Mouse (Mus musculus): ENCODE measurements around the gene Zfp992. TPM values are rescaled to one million over a fixed set of nuclear protein-coding genes. Genes with fewer than 3 reads are reported as not detected.
"Not testable (repeated sequence)": the region's sequence is repeated elsewhere in the genome, so short reads cannot be mapped to it uniquely, and the experiment has no call there.

The Zfp992 gene
- polyA plus RNA-seq, 1 experiment from 2014 or later = 4.0 TPM

DNA sequence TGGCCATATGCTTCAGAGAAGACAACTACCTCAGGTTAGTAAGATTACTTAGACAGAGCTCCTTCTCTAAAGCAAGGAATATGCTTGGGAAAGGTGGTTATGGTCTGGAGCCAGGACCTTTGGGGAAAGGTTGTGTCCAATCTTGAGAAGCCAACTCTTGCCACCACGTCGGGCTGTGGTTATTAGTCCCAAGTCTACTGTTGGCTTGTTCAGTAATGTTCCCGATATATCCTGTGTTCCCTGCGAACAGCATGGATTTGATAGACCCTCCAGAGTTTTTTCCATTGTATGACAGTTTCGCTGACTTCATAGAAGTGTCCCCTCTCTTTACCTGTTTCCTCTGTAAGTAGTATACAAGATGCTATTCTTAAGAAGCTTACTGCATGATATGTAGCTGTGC lies 888 bp downstream of the Zfp992 start:
- not testable (repeated sequence) for H3K27ac ChIP-seq (ENCODE audit: low read depth, low read length); H3K4me3 ChIP-seq (ENCODE audit: low read depth, low read length); H3K27me3 ChIP-seq (ENCODE audit: control insufficient read depth, insufficient read depth, low read length); H3K4me2 ChIP-seq (ENCODE audit: low read depth, low read length, severe bottlenecking); H3K9ac ChIP-seq (ENCODE audit: low read length); ATAC-seq (replicated peaks; ENCODE audit: low FRiP score); H3K4me1 ChIP-seq (replicated peaks; ENCODE audit: control insufficient read depth, insufficient read depth, low read length); H3K36me3 ChIP-seq (ENCODE audit: control insufficient read depth, insufficient read depth, low read length)
- WGBS = 88% methylated on average over 5 of the region's 5 CpGs
- peaks cover 24% of the 10 kb centered on the region for H3K9me3 ChIP-seq (ENCODE audit: control insufficient read depth, low read length)
- peak; percentile 36 for DNase-seq (ENCODE audit: low spot score)

GRCm38 (mm10) chr4:146452576-146452975 lies 3.8 kb downstream of the Zfp992 start:
- not testable (repeated sequence) for H3K4me2 ChIP-seq (ENCODE audit: low read depth, low read length, severe bottlenecking); H3K27me3 ChIP-seq (ENCODE audit: control insufficient read depth, insufficient read depth, low read length); H3K27ac ChIP-seq (ENCODE audit: low read depth, low read length); H3K36me3 ChIP-seq (ENCODE audit: control insufficient read depth, insufficient read depth, low read length); H3K4me1 ChIP-seq (replicated peaks; ENCODE audit: control insufficient read depth, insufficient read depth, low read length); H3K4me3 ChIP-seq (ENCODE audit: low read depth, low read length); ATAC-seq (replicated peaks; ENCODE audit: low FRiP score); H3K9ac ChIP-seq (ENCODE audit: low read length)
- WGBS = 91% methylated on average over 2 of the region's 2 CpGs
- peak; percentile 53 for DNase-seq (ENCODE audit: low spot score)
- peaks cover 39% of the 10 kb centered on the region for H3K9me3 ChIP-seq (ENCODE audit: control insufficient read depth, low read length)

DNA sequence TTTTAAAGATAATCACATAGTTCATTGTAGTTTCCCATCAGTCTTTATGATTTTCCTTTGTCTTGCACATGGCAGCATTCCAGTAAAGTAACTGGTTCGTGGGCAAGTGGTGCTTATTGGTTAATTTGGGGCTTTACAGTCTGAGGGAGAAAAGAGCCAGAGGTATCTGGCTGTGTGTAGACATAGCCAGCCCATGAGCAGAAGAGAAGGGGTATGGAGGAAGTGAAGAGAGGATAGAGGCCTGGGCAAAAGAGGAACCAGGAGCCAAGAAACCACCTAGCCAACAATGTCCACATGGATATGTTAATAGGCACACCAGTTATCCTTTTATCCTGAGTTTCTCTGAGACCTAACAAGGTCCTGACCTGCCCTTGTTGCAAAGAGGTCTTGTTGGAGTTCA lies 5.3 kb downstream of the Zfp992 start:
- H3K36me3 ChIP-seq (ENCODE audit: control insufficient read depth, insufficient read depth, low read length); H3K4me3 ChIP-seq (ENCODE audit: low read depth, low read length); H3K27ac ChIP-seq (ENCODE audit: low read depth, low read length); H3K27me3 ChIP-seq (ENCODE audit: control insufficient read depth, insufficient read depth, low read length); ATAC-seq (replicated peaks; ENCODE audit: low FRiP score); H3K9ac ChIP-seq (ENCODE audit: low read length); H3K4me1 ChIP-seq (replicated peaks; ENCODE audit: control insufficient read depth, insufficient read depth, low read length); H3K4me2 ChIP-seq (ENCODE audit: low read depth, low read length, severe bottlenecking): not testable (repeated sequence)
- H3K9me3 ChIP-seq (ENCODE audit: control insufficient read depth, low read length) = peaks cover 45% of the 10 kb centered on the region
- DNase-seq (ENCODE audit: low spot score) = peak; percentile 40
- WGBS = 55% methylated on average over 1 of the region's 1 CpGs

DNA sequence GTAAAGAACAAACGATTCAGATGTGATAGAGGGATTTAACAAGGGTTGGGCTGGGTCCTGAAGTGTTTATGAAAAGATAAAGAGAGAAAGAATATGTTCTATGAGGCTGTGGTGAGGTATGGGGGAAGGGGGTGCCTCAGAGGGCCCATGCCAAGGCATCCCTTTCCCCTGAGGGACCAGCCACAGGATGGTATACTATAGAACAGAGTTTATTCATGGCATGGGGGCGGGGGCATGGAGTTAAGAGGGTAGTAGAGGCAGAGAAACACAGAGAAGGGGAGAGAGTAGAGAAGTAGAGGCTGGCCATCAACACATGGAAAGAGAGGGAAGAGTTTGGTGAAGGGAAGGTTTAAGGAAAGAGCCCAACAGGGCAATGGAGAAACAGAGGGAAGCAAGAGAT lies 6.1 kb downstream of the Zfp992 start:
- Histone ChIP-seq H3K9me3 (ENCODE audit: control insufficient read depth, low read length) (peaks cover 48% of the 10 kb centered on the region), H3K36me3 (ENCODE audit: control insufficient read depth, insufficient read depth, low read length) (no peaks in the 10 kb centered on the region), H3K4me2 (ENCODE audit: low read depth, low read length, severe bottlenecking) (no peak overlapping the region), H3K27ac (ENCODE audit: low read depth, low read length) (no peak overlapping the region), H3K27me3 (ENCODE audit: control insufficient read depth, insufficient read depth, low read length) (no peaks in the 10 kb centered on the region), H3K4me3 (ENCODE audit: low read depth, low read length) (no peak overlapping the region), H3K4me1 (replicated peaks; ENCODE audit: control insufficient read depth, insufficient read depth, low read length) (no peaks in the 10 kb centered on the region), H3K9ac (ENCODE audit: low read length) (no peak overlapping the region)
- DNase-seq (ENCODE audit: low spot score) (peak; percentile 47), ATAC-seq (replicated peaks; ENCODE audit: low FRiP score) (peak; percentile 24)
- WGBS = 54% methylated on average over 2 of the region's 2 CpGs

GRCm38 (mm10) chr4:146455321-146455721 lies 6.5 kb downstream of the Zfp992 start:
- Histone ChIP-seq H3K4me3 (ENCODE audit: low read depth, low read length) (no peak overlapping the region), H3K27ac (ENCODE audit: low read depth, low read length) (no peak overlapping the region), H3K9ac (ENCODE audit: low read length) (no peak overlapping the region), H3K36me3 (ENCODE audit: control insufficient read depth, insufficient read depth, low read length) (no peaks in the 10 kb centered on the region), H3K27me3 (ENCODE audit: control insufficient read depth, insufficient read depth, low read length) (no peaks in the 10 kb centered on the region), H3K9me3 (ENCODE audit: control insufficient read depth, low read length) (peaks cover 49% of the 10 kb centered on the region), H3K4me2 (ENCODE audit: low read depth, low read length, severe bottlenecking) (no peak overlapping the region), H3K4me1 (replicated peaks; ENCODE audit: control insufficient read depth, insufficient read depth, low read length) (no peaks in the 10 kb centered on the region)
- ATAC-seq (replicated peaks; ENCODE audit: low FRiP score) = peak; percentile 36
- 94% methylated on average over 7 of the region's 7 CpGs for WGBS
- DNase-seq (ENCODE audit: low spot score) = peak; percentile 67

GRCm38 (mm10) chr4:146456061-146456726 lies 7.4 kb downstream of the Zfp992 start:
- Histone ChIP-seq H3K27ac (ENCODE audit: low read depth, low read length) (no peak overlapping the region), H3K9me3 (ENCODE audit: control insufficient read depth, low read length) (peaks cover 52% of the 10 kb centered on the region), H3K4me2 (ENCODE audit: low read depth, low read length, severe bottlenecking) (no peak overlapping the region), H3K9ac (ENCODE audit: low read length) (no peak overlapping the region), H3K4me3 (ENCODE audit: low read depth, low read length) (no peak overlapping the region), H3K27me3 (ENCODE audit: control insufficient read depth, insufficient read depth, low read length) (no peaks in the 10 kb centered on the region), H3K36me3 (ENCODE audit: control insufficient read depth, insufficient read depth, low read length) (no peaks in the 10 kb centered on the region), H3K4me1 (replicated peaks; ENCODE audit: control insufficient read depth, insufficient read depth, low read length) (no peaks in the 10 kb centered on the region)
- 76% methylated on average over 4 of the region's 4 CpGs for WGBS
- DNase-seq (ENCODE audit: low spot score) (peak; percentile 47), ATAC-seq (replicated peaks; ENCODE audit: low FRiP score) (no peak)

- ATAC-seq (replicated peaks; ENCODE audit: low FRiP score) (no peak), DNase-seq (ENCODE audit: low spot score) (peak; percentile 19)
- Histone ChIP-seq H3K4me2 (ENCODE audit: low read depth, low read length, severe bottlenecking) (no peak overlapping the region), H3K27me3 (ENCODE audit: control insufficient read depth, insufficient read depth, low read length) (no peaks in the 10 kb centered on the region), H3K9ac (ENCODE audit: low read length) (no peak overlapping the region), H3K4me3 (ENCODE audit: low read depth, low read length) (no peak overlapping the region), H3K36me3 (ENCODE audit: control insufficient read depth, insufficient read depth, low read length) (no peaks in the 10 kb centered on the region), H3K9me3 (ENCODE audit: control insufficient read depth, low read length) (peaks cover 52% of the 10 kb centered on the region), H3K27ac (ENCODE audit: low read depth, low read length) (no peak overlapping the region), H3K4me1 (replicated peaks; ENCODE audit: control insufficient read depth, insufficient read depth, low read length) (no peaks in the 10 kb centered on the region)
- 67% methylated on average over 2 of the region's 2 CpGs for WGBS
Measured at GRCm38 (mm10) chr4:146457126-146457525, 8.3 kb downstream of the Zfp992 start.

GRCm38 (mm10) chr4:146457720-146458119 lies 8.9 kb downstream of the Zfp992 start:
- Histone ChIP-seq H3K9me3 (ENCODE audit: control insufficient read depth, low read length) (peaks cover 48% of the 10 kb centered on the region), H3K27me3 (ENCODE audit: control insufficient read depth, insufficient read depth, low read length) (no peaks in the 10 kb centered on the region), H3K4me3 (ENCODE audit: low read depth, low read length) (no peak overlapping the region), H3K27ac (ENCODE audit: low read depth, low read length) (no peak overlapping the region), H3K4me1 (replicated peaks; ENCODE audit: control insufficient read depth, insufficient read depth, low read length) (no peaks in the 10 kb centered on the region), H3K9ac (ENCODE audit: low read length) (no peak overlapping the region), H3K4me2 (ENCODE audit: low read depth, low read length, severe bottlenecking) (no peak overlapping the region), H3K36me3 (ENCODE audit: control insufficient read depth, insufficient read depth, low read length) (no peaks in the 10 kb centered on the region)
- 70% methylated on average over 1 of the region's 1 CpGs for WGBS
- ATAC-seq (replicated peaks; ENCODE audit: low FRiP score) = peak; percentile 15; the same call in 1 of the 2 replicates
- DNase-seq (ENCODE audit: low spot score) = peak; percentile 56

DNA sequence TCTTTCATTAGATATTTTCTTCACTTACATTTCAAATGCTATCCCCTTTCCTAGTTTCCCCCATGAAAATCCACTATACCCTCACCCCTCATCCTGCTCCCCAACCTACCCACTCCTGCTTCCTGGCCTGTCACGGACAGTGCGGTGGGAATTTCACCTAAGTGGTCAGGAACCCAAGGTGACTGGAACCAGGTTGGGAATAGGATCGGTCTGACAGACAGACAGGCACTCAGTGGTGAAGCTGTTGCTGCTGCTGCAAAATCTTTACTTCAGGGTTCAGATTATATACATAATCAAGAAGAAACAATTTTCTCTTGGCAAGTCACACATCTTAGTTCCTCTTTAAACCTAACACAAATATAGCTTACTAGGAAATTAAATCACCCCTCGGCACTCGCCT lies 11.0 kb downstream of the Zfp992 start:
- H3K9me3 ChIP-seq (ENCODE audit: control insufficient read depth, low read length) = peaks cover 38% of the 10 kb centered on the region
- H3K4me3 ChIP-seq (ENCODE audit: low read depth, low read length); H3K36me3 ChIP-seq (ENCODE audit: control insufficient read depth, insufficient read depth, low read length); H3K27me3 ChIP-seq (ENCODE audit: control insufficient read depth, insufficient read depth, low read length); H3K9ac ChIP-seq (ENCODE audit: low read length); ATAC-seq (replicated peaks; ENCODE audit: low FRiP score); H3K4me2 ChIP-seq (ENCODE audit: low read depth, low read length, severe bottlenecking); H3K4me1 ChIP-seq (replicated peaks; ENCODE audit: control insufficient read depth, insufficient read depth, low read length); H3K27ac ChIP-seq (ENCODE audit: low read depth, low read length): not testable (repeated sequence)
- peak; percentile 48 for DNase-seq (ENCODE audit: low spot score)
- 84% methylated on average over 5 of the region's 5 CpGs for WGBS
